Mouse (Mus musculus): ENCODE data around the gene Luc7l2.

GRCm38 (mm10) chr6:38636852-38637618 lies 85.9 kb downstream of the Luc7l2 start, which contains the start of gene Klrg2:
- TF ChIP-seq CEBPB (IDR thresholded peaks at IDR 0.05; ENCODE audit: insufficient read depth, poor library complexity, severe bottlenecking) = no peak
- TF ChIP-seq POLR2A (IDR thresholded peaks at IDR 0.05; ENCODE audit: insufficient read length, low read depth) = peak; percentile 36
- TF ChIP-seq MYOG (IDR thresholded peaks at IDR 0.05; ENCODE audit: control insufficient read depth in 1 of 3, insufficient read depth in 1 of 3, insufficient read length in 2 of 3, low read depth in 2 of 3) = no peak

All from myocyte (in vitro differentiated cells).